Mouse (Mus musculus) lung, postnatal 4 days (tissue): Measurements from ENCODE around the gene Celf1.
"Not testable (repeated sequence)": the region's sequence is repeated elsewhere in the genome, so short reads cannot be mapped to it uniquely, and the experiment has no call there.

Source experiments
- DNase-seq, 2 experiments: peaks; one replicate each; pipeline ENCODE4 v3.0.0; 2021

Celf1 gene

GRCm38 (mm10) chr2:90940233-90941229 is at the start of gene Celf1:
Gene Celf1, plus strand, starts transcription at chr2:90940382.
- DNase-seq: peak; percentile 89 to 93

GRCm38 (mm10) chr2:90893673-90894298 is 46.4 kb upstream of the Celf1 start:
- DNase-seq: no peak

- DNase-seq: not testable (repeated sequence)
Observed at GRCm38 (mm10) chr2:90894299-90894677, 45.9 kb upstream of the Celf1 start.

GRCm38 (mm10) chr2:90903398-90903797 is 36.8 kb upstream of the Celf1 start:
- no peak for DNase-seq

GRCm38 (mm10) chr2:90904076-90904855 is 35.9 kb upstream of the Celf1 start, which contains the start of the genes Kbtbd4 and Ndufs3:
Gene Kbtbd4, plus strand, starts transcription at chr2:90904740.
Gene Ndufs3, minus strand, starts transcription at chr2:90904827.
- DNase-seq: peak; percentile 92

GRCm38 (mm10) chr2:90904856-90905224 is 35.3 kb upstream of the Celf1 start:
- DNase-seq: no peak

GRCm38 (mm10) chr2:90906721-90907120 is 33.5 kb upstream of the Celf1 start:
- DNase-seq: no peak

GRCm38 (mm10) chr2:90910861-90911260 is 29.3 kb upstream of the Celf1 start:
- no peak for DNase-seq

GRCm38 (mm10) chr2:90911668-90912067 is 28.5 kb upstream of the Celf1 start:
- DNase-seq: no peak

GRCm38 (mm10) chr2:90913671-90914070 is 26.5 kb upstream of the Celf1 start:
- DNase-seq: no peak

- no peak for DNase-seq
Observed at GRCm38 (mm10) chr2:90915516-90915915, 24.7 kb upstream of the Celf1 start.

- DNase-seq: no peak
Observed at GRCm38 (mm10) chr2:90916560-90917232, 23.5 kb upstream of the Celf1 start.

GRCm38 (mm10) chr2:90917233-90917998 is 22.8 kb upstream of the Celf1 start:
- peak; percentile 85 to 89 for DNase-seq

- DNase-seq: no peak
Observed at GRCm38 (mm10) chr2:90917999-90918698, 22.0 kb upstream of the Celf1 start.

GRCm38 (mm10) chr2:90921178-90921577 is 19.0 kb upstream of the Celf1 start:
- no peak for DNase-seq

GRCm38 (mm10) chr2:90922636-90923035 is 17.5 kb upstream of the Celf1 start:
- no peak for DNase-seq

- DNase-seq: no peak
Observed at GRCm38 (mm10) chr2:90928566-90928965, 11.6 kb upstream of the Celf1 start.

GRCm38 (mm10) chr2:90931829-90932228 is 8.4 kb upstream of the Celf1 start:
- no peak for DNase-seq

- no peak for DNase-seq
Observed at GRCm38 (mm10) chr2:90932273-90932672, 7.9 kb upstream of the Celf1 start.

GRCm38 (mm10) chr2:90938362-90938761 is 1.8 kb upstream of the Celf1 start:
- no peak for DNase-seq

- peak; percentile 20 to 37 for DNase-seq
Observed at GRCm38 (mm10) chr2:90939750-90940149, 432 bp upstream of the Celf1 start.
